Mouse (Mus musculus) olfactory bulb, adult 2 months (tissue): ENCODE data around the gene Fpgs.

ENCODE experiments used
- CTCF ChIP-seq: fragments of 200-500 bp; IDR thresholded peaks from 2 replicates; pipeline ENCODE4 v1.5.1; 2012; ENCODE audit warnings: low read depth, mild to moderate bottlenecking, low read length, moderate library complexity; ENCODE audit not compliant: insufficient read depth
- POLR2A ChIP-seq: fragments of 200-500 bp; IDR thresholded peaks from 2 replicates; pipeline ENCODE4 v1.6.1; 2012; ENCODE audit warnings: mild to moderate bottlenecking, low read depth, low read length, moderate library complexity; ENCODE audit not compliant: insufficient read depth

- TF ChIP-seq CTCF = no peak
- TF ChIP-seq POLR2A = no peak
Observed at GRCm38 (mm10) chr2:32714987-32715425, 11.1 kb upstream of the Fpgs start.
